Mouse (Mus musculus) liver, embryonic 16.5 days (tissue): ENCODE results near the gene Stbd1. TPM values are rescaled to one million over a fixed set of nuclear protein-coding genes. Genes with fewer than 3 reads are reported as not detected.

Experiments used
- ATAC-seq: fragments of 200-750 bp; cut with Nextera tagmentation; 2 replicates; pipeline ENCODE4 v1.8.0; 2017; ENCODE audit warnings: low read depth, mild to moderate bottlenecking, moderate number of reproducible peaks, moderate library complexity
- H3K27ac ChIP-seq: fragments of 300-500 bp; sonication (generic); 2 replicates; pipeline ENCODE4 v1.5.1; 2014; ENCODE audit warnings: mild to moderate bottlenecking, low read length
- H3K27me3 ChIP-seq: fragments of 300-500 bp; sonication (generic); 2 replicates; pipeline ENCODE4 v1.6.1; 2014; ENCODE audit warnings: low read depth, low read length, mixed read lengths; ENCODE audit not compliant: control insufficient read depth, insufficient read depth
- H3K36me3 ChIP-seq: fragments of 300-500 bp; sonication (generic); 2 replicates; pipeline ENCODE4 v1.6.1; 2014; ENCODE audit warnings: mild to moderate bottlenecking; ENCODE audit not compliant: control insufficient read depth, insufficient read depth
- H3K4me1 ChIP-seq: fragments of 300-500 bp; sonication (generic); 2 replicates; pipeline ENCODE4 v1.6.1; 2014; ENCODE audit warnings: low read depth, low read length, mixed read lengths; ENCODE audit not compliant: control insufficient read depth
- H3K4me2 ChIP-seq: fragments of 300-500 bp; sonication (generic); 2 replicates; pipeline ENCODE4 v1.6.1; 2014; ENCODE audit warnings: low read depth, low read length, mixed read lengths
- H3K4me3 ChIP-seq: fragments of 300-500 bp; sonication (generic); 2 replicates; pipeline ENCODE4 v1.5.1; 2014; ENCODE audit warnings: low read depth, mild to moderate bottlenecking, low read length
- H3K9ac ChIP-seq: fragments of 300-500 bp; sonication (generic); 2 replicates; pipeline ENCODE4 v1.6.1; 2014; ENCODE audit warnings: low read depth, low read length
- H3K9me3 ChIP-seq: fragments of 300-500 bp; sonication (generic); replicated peaks from 2 replicates; pipeline ENCODE4 v1.6.1; 2016; ENCODE audit warnings: low read length; ENCODE audit not compliant: control insufficient read depth
- WGBS: fragments of 180-500 bp; shearing (Covaris S2); extraction: QIAGEN DNeasy Blood & Tissue Kit; methylation state at CpG from one replicate; pipeline ENCODE4 v1.1.7; 2014; ENCODE audit not compliant: insufficient replicate concordance; 5-methylcytosine and 5-hydroxymethylcytosine counted together
- polyA plus RNA-seq: library from polyadenylated mRNA; unstranded; fragments of >200 nt; fragmentation: Nextera tagmentation; extraction: Ambion mirVana; gene quantifications from 2 replicates; pipeline ENCODE4 v1.2.1, GENCODE M21; 2015

The Stbd1 gene
- polyA plus RNA-seq, 1 experiment from 2014 or later: 58.8 TPM

- WGBS: 58% methylated on average over 4 of the region's 4 CpGs
- peak overlapping the region; percentile 17; the same call in 1 of the 2 replicates for H3K4me3 ChIP-seq
These were observed 31.6 kb upstream of the Stbd1 start for GRCm38 (mm10) chr5:92571232-92571631.

GRCm38 (mm10) chr5:92579559-92579958 lies 23.3 kb upstream of the Stbd1 start:
- no peak overlapping the region for H3K9ac ChIP-seq
- no peak overlapping the region for H3K4me2 ChIP-seq
- H3K4me3 ChIP-seq: no peak overlapping the region
- H3K36me3 ChIP-seq: no peaks in the 10 kb centered on the region
- no peaks in the 10 kb centered on the region for H3K4me1 ChIP-seq
- no peak overlapping the region for H3K27ac ChIP-seq
- 56% methylated on average over 14 of the region's 14 CpGs for WGBS
- no peak for ATAC-seq
- no peaks in the 10 kb centered on the region for H3K9me3 ChIP-seq
- no peaks in the 10 kb centered on the region for H3K27me3 ChIP-seq

More at GRCm38 (mm10) chr5:92571232-92571631, 31.6 kb upstream of the Stbd1 start:
- H3K27ac ChIP-seq: peak overlapping the region; percentile 57
- H3K9me3 ChIP-seq: no peaks in the 10 kb centered on the region
- ATAC-seq: peak; percentile 95
- H3K4me2 ChIP-seq: peak overlapping the region; percentile 4; the same call in 1 of the 2 replicates
- no peaks in the 10 kb centered on the region for H3K27me3 ChIP-seq
- H3K9ac ChIP-seq: no peak overlapping the region
- no peaks in the 10 kb centered on the region for H3K36me3 ChIP-seq
- no peaks in the 10 kb centered on the region; the same call in none of the 2 replicates for H3K4me1 ChIP-seq

GRCm38 (mm10) chr5:92585932-92586331 lies 16.9 kb upstream of the Stbd1 start:
- Histone ChIP-seq H3K9me3 (no peaks in the 10 kb centered on the region), H3K9ac (no peak overlapping the region), H3K27me3 (no peaks in the 10 kb centered on the region), H3K4me2 (no peak overlapping the region), H3K4me1 (no peaks in the 10 kb centered on the region), H3K4me3 (no peak overlapping the region), H3K27ac (peak overlapping the region; percentile 30; the same call in 1 of the 2 replicates), H3K36me3 (no peaks in the 10 kb centered on the region)
- ATAC-seq: peak; percentile 91
- WGBS: 50% methylated on average over 10 of the region's 10 CpGs

- Histone ChIP-seq H3K4me1 (no peaks in the 10 kb centered on the region), H3K4me2 (no peak overlapping the region), H3K4me3 (no peak overlapping the region), H3K9ac (no peak overlapping the region), H3K27ac (no peak overlapping the region), H3K36me3 (no peaks in the 10 kb centered on the region), H3K27me3 (no peaks in the 10 kb centered on the region), H3K9me3 (no peaks in the 10 kb centered on the region)
- 62% methylated on average over 5 of the region's 5 CpGs for WGBS
- ATAC-seq: no peak
These were observed 7.8 kb upstream of the Stbd1 start for GRCm38 (mm10) chr5:92595026-92595425.

GRCm38 (mm10) chr5:92596865-92597264 lies 6.0 kb upstream of the Stbd1 start:
- no peak for ATAC-seq
- Histone ChIP-seq H3K9ac (no peak overlapping the region), H3K36me3 (no peaks in the 10 kb centered on the region), H3K4me1 (no peaks in the 10 kb centered on the region), H3K4me3 (no peak overlapping the region), H3K9me3 (no peaks in the 10 kb centered on the region), H3K27me3 (peaks cover 6% of the 10 kb centered on the region), H3K27ac (no peak overlapping the region), H3K4me2 (no peak overlapping the region)
- 74% methylated on average over 8 of the region's 8 CpGs for WGBS

GRCm38 (mm10) chr5:92599030-92599429 lies 3.8 kb upstream of the Stbd1 start:
- Histone ChIP-seq H3K4me1 (no peaks in the 10 kb centered on the region), H3K4me2 (no peak overlapping the region), H3K4me3 (no peak overlapping the region), H3K36me3 (no peaks in the 10 kb centered on the region), H3K9ac (no peak overlapping the region), H3K27me3 (peaks cover 17% of the 10 kb centered on the region), H3K27ac (no peak overlapping the region), H3K9me3 (no peaks in the 10 kb centered on the region)
- no peak for ATAC-seq
- 58% methylated on average over 10 of the region's 10 CpGs for WGBS

GRCm38 (mm10) chr5:92604452-92605247 lies 1.8 kb downstream of the Stbd1 start:
- H3K4me2 ChIP-seq: peak overlapping the region; percentile 61
- H3K27me3 ChIP-seq: peaks cover 17% of the 10 kb centered on the region
- no peaks in the 10 kb centered on the region; the same call in 1 of the 2 replicates for H3K4me1 ChIP-seq
- peak overlapping the region; percentile 67 for H3K4me3 ChIP-seq
- no peak for ATAC-seq
- H3K9me3 ChIP-seq: no peaks in the 10 kb centered on the region
- 0 out of 2 replicates have a peak overlapping the region, but pooled peaks have one; percentile 16 for H3K27ac ChIP-seq
- no peaks in the 10 kb centered on the region for H3K36me3 ChIP-seq
- no peak overlapping the region for H3K9ac ChIP-seq
- 61% methylated on average over 10 of the region's 10 CpGs for WGBS

GRCm38 (mm10) chr5:92607492-92608229 lies 4.8 kb downstream of the Stbd1 start:
- WGBS: 51% methylated on average over 5 of the region's 5 CpGs
- peak; percentile 72 for ATAC-seq
- Histone ChIP-seq H3K27me3 (peaks cover 6% of the 10 kb centered on the region), H3K36me3 (no peaks in the 10 kb centered on the region), H3K9me3 (no peaks in the 10 kb centered on the region), H3K9ac (no peak overlapping the region), H3K4me1 (no peaks in the 10 kb centered on the region; the same call in 1 of the 2 replicates), H3K4me3 (no peak overlapping the region), H3K4me2 (no peak overlapping the region), H3K27ac (peak overlapping the region; percentile 71)

- H3K27ac ChIP-seq: no peak overlapping the region
- H3K9ac ChIP-seq: no peak overlapping the region
- H3K36me3 ChIP-seq: no peaks in the 10 kb centered on the region
- WGBS: 63% methylated on average over 4 of the region's 4 CpGs
- H3K9me3 ChIP-seq: no peaks in the 10 kb centered on the region
- no peak for ATAC-seq
- H3K4me1 ChIP-seq: no peaks in the 10 kb centered on the region
- no peak overlapping the region for H3K4me3 ChIP-seq
- no peaks in the 10 kb centered on the region for H3K27me3 ChIP-seq
- no peak overlapping the region for H3K4me2 ChIP-seq
These were observed 9.9 kb downstream of the Stbd1 start for GRCm38 (mm10) chr5:92612756-92613155.
